Mouse (Mus musculus): ENCODE measurements around the gene Cc2d2a.

The Cc2d2a gene

GRCm38 (mm10) chr5:43728375-43729165 lies 66.4 kb downstream of the Cc2d2a start:
- no peak for DNase-seq (ENCODE audit: low spot score in 2 of 2)

GRCm38 (mm10) chr5:43732381-43732780 lies 70.2 kb downstream of the Cc2d2a start:
- DNase-seq (ENCODE audit: low spot score in 2 of 2), result no peak

- no peak for DNase-seq (ENCODE audit: low spot score in 2 of 2)
Observed at GRCm38 (mm10) chr5:43744187-43744586, 82.0 kb downstream of the Cc2d2a start.

GRCm38 (mm10) chr5:43745156-43745555 lies 83.0 kb downstream of the Cc2d2a start:
- no peak for DNase-seq (ENCODE audit: low spot score in 2 of 2)

GRCm38 (mm10) chr5:43748039-43748438 lies 85.9 kb downstream of the Cc2d2a start:
- no peak for DNase-seq (ENCODE audit: low spot score in 2 of 2)

GRCm38 (mm10) chr5:43749092-43749491 lies 86.9 kb downstream of the Cc2d2a start:
- DNase-seq (ENCODE audit: low spot score in 2 of 2), result no peak

- no peak for DNase-seq (ENCODE audit: low spot score in 2 of 2)
Observed at GRCm38 (mm10) chr5:43770618-43771354, 108.6 kb downstream of the Cc2d2a start.

GRCm38 (mm10) chr5:43771555-43771954 lies 109.4 kb downstream of the Cc2d2a start:
- no peak for DNase-seq (ENCODE audit: low spot score in 2 of 2)

GRCm38 (mm10) chr5:43776407-43776806 lies 114.3 kb downstream of the Cc2d2a start:
- DNase-seq (ENCODE audit: low spot score in 2 of 2), result no peak

GRCm38 (mm10) chr5:43776993-43777392 lies 114.8 kb downstream of the Cc2d2a start:
- DNase-seq (ENCODE audit: low spot score in 2 of 2), result no peak

- no peak for DNase-seq (ENCODE audit: low spot score in 2 of 2)
Observed at GRCm38 (mm10) chr5:43778583-43778982, 116.4 kb downstream of the Cc2d2a start.

GRCm38 (mm10) chr5:43781423-43781976 lies 119.4 kb downstream of the Cc2d2a start:
- peak; percentile 13 to 45 for DNase-seq (ENCODE audit: low spot score in 2 of 2)

GRCm38 (mm10) chr5:43781977-43782930 lies 120.1 kb downstream of the Cc2d2a start:
- DNase-seq (ENCODE audit: low spot score in 2 of 2), result peak; percentile 53 to 75

GRCm38 (mm10) chr5:43783996-43784395 lies 121.8 kb downstream of the Cc2d2a start:
- DNase-seq (ENCODE audit: low spot score in 2 of 2), result no peak

- DNase-seq (ENCODE audit: low spot score in 2 of 2), result no peak
Observed at GRCm38 (mm10) chr5:43786607-43787006, 124.5 kb downstream of the Cc2d2a start.

GRCm38 (mm10) chr5:43787976-43788752 lies 126.0 kb downstream of the Cc2d2a start:
- peak in 1 of 2 experiments; percentile 21 for DNase-seq (ENCODE audit: low spot score in 2 of 2)

Data from urinary bladder, adult 18-20 months (tissue).